Mouse (Mus musculus) liver, embryonic 13.5 days (tissue): ENCODE data around the gene Dmwd. TPM values are rescaled to one million over a fixed set of nuclear protein-coding genes. Genes with fewer than 3 reads are reported as not detected.
A peak's percentile ranks its signal among the peaks of the same experiment; 100 is the strongest.

ENCODE experiments used
- ATAC-seq: fragments of 200-750 bp; cut with Nextera tagmentation; 2 replicates; pipeline ENCODE4 v1.8.0; 2017; ENCODE audit warnings: low read depth, mild to moderate bottlenecking, moderate number of reproducible peaks, moderate library complexity
- DNase-seq: peaks from one replicate; pipeline ENCODE4 v3.0.0; 2022
- H3K27ac ChIP-seq: fragments of 300-500 bp; sonication (generic); 2 replicates; pipeline ENCODE4 v1.5.1; 2015; ENCODE audit warnings: moderate library complexity, mild to moderate bottlenecking, inconsistent platforms
- H3K27me3 ChIP-seq: fragments of 300-500 bp; sonication (generic); 2 replicates; pipeline ENCODE4 v1.6.1; 2015; ENCODE audit warnings: mild to moderate bottlenecking, inconsistent platforms
- H3K36me3 ChIP-seq: fragments of 300-500 bp; sonication (generic); 2 replicates; pipeline ENCODE4 v1.6.1; 2015; ENCODE audit warnings: mild to moderate bottlenecking, inconsistent platforms
- H3K4me1 ChIP-seq: fragments of 300-500 bp; sonication (generic); replicated peaks from 2 replicates; pipeline ENCODE4 v1.6.1; 2015; ENCODE audit warnings: inconsistent platforms
- H3K4me2 ChIP-seq: fragments of 300-500 bp; sonication (generic); 2 replicates; pipeline ENCODE4 v1.6.1; 2015; ENCODE audit warnings: inconsistent platforms, mild to moderate bottlenecking, moderate library complexity
- H3K4me3 ChIP-seq: fragments of 300-500 bp; sonication (generic); replicated peaks from 2 replicates; pipeline ENCODE4 v1.5.1; 2015; ENCODE audit warnings: mild to moderate bottlenecking, inconsistent platforms
- H3K9ac ChIP-seq: fragments of 300-500 bp; sonication (generic); 2 replicates; pipeline ENCODE4 v1.6.1; 2015; ENCODE audit warnings: mild to moderate bottlenecking, inconsistent platforms
- H3K9me3 ChIP-seq: fragments of 300-500 bp; sonication (generic); replicated peaks from 2 replicates; pipeline ENCODE4 v1.6.1; 2016; ENCODE audit warnings: inconsistent platforms
- WGBS: fragments of 180-500 bp; shearing (Covaris S2); methylation state at CpG from one replicate; pipeline ENCODE4 v1.1.7; 2015; ENCODE audit not compliant: insufficient replicate concordance; 5-methylcytosine and 5-hydroxymethylcytosine counted together
- polyA plus RNA-seq: library from polyadenylated mRNA; unstranded; fragments of >200 nt; fragmentation: Nextera tagmentation; extraction: Ambion mirVana; gene quantifications from 2 replicates; pipeline ENCODE4 v1.2.1, GENCODE M21; 2015

Dmwd gene
- polyA plus RNA-seq, 1 experiment from 2014 or later: 4.2 TPM

DNA sequence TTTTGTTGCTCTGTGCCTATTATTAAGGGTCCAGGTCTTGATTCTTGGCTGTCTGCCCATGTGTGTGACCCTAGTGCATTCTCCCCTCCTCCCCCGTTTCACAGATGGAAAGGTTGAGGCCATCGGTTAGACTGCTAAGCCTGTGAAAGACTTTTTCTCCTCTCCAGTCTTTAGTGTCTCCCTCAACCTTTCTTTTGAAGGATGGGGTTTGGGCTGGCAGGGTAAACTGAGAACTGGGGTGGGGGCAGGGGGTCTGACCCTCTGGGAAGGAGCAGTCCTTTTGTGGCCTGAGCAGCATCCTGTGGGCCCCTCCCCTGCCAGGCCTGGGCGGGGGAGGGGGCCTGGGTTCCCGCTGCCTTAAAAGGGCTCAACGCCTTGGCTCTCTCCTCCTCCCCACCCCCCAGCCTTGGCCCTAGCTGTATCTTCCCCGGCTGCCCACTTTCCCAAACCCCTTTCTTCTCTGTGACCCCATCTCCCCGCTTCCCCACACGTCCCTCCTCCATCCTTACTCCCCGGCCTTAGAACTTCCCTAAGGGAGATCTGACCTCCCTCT is 9.0 kb downstream of the Dmwd start:
- peak overlapping the region; percentile 61 for H3K27ac ChIP-seq
- H3K4me1 ChIP-seq: peaks cover 74% of the 10 kb centered on the region
- ATAC-seq: no peak
- 15% methylated on average over 9 of the region's 9 CpGs for WGBS
- H3K4me2 ChIP-seq: peak overlapping the region; percentile 66; the same call in 1 of the 2 replicates
- H3K9me3 ChIP-seq: no peaks in the 10 kb centered on the region
- peaks cover 72% of the 10 kb centered on the region for H3K27me3 ChIP-seq
- 0 out of 2 replicates have a peak overlapping the region, but pooled peaks have one; percentile 6 for H3K9ac ChIP-seq
- peaks cover 35% of the 10 kb centered on the region for H3K36me3 ChIP-seq
- peak overlapping the region; percentile 22; the same call in 1 of the 2 replicates for H3K4me3 ChIP-seq
- no peak for DNase-seq

DNA sequence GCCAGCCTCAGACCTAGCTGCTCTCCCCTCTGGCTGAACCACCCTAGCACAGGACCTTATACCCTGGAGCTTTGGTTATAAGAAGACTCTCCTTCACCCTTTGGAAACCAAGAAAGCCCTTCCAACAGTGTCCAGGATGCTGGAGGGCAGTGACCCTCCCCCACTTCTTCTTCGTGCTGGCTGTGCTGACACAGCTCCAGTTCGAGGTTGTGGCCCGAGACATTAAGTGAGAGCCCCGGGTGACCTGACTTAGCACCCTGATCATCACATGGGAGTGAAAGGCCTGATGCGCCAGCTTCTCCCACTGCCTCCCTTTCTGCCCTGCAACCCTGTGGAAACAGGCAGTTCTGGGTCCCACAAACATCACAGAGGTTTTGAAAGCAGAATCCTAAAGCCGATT is 9.5 kb downstream of the Dmwd start:
- 11% methylated on average over 6 of the region's 6 CpGs for WGBS
- no peak for DNase-seq
- H3K4me1 ChIP-seq: peaks cover 70% of the 10 kb centered on the region
- peak overlapping the region; percentile 66 for H3K4me2 ChIP-seq
- H3K27me3 ChIP-seq: peaks cover 72% of the 10 kb centered on the region
- peak overlapping the region; percentile 61 for H3K27ac ChIP-seq
- H3K9me3 ChIP-seq: no peaks in the 10 kb centered on the region
- peak overlapping the region; percentile 26 for H3K4me3 ChIP-seq
- H3K36me3 ChIP-seq: peaks cover 30% of the 10 kb centered on the region
- ATAC-seq: no peak
- 0 out of 2 replicates have a peak overlapping the region, but pooled peaks have one; percentile 6 for H3K9ac ChIP-seq

DNA sequence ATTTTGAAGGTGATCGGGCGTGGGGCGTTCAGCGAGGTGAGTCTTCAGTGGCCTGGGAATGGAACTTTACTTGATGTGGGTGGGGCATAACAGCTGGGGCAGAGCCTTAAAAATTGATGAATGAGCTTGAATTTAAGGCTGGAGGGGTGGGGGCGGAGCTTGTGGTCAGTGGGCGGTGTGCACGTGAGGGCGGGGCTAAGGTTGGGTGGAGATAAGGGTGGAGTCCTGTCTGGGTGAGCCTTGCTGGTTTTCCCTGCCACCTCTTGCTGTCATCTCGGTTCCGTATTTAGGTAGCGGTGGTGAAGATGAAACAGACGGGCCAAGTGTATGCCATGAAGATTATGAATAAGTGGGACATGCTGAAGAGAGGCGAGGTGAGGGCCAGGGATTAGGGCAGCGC is 10.0 kb downstream of the Dmwd start:
- Histone ChIP-seq H3K4me2 (peak overlapping the region; percentile 66), H3K27me3 (peaks cover 72% of the 10 kb centered on the region), H3K4me3 (peak overlapping the region; percentile 36), H3K27ac (no peak overlapping the region), H3K9ac (no peak overlapping the region), H3K9me3 (no peaks in the 10 kb centered on the region), H3K4me1 (peaks cover 70% of the 10 kb centered on the region), H3K36me3 (peaks cover 25% of the 10 kb centered on the region)
- DNase-seq: peak; percentile 76
- 5% methylated on average over 14 of the region's 14 CpGs for WGBS
- ATAC-seq: peak; percentile 74

- H3K4me2 ChIP-seq: peak overlapping the region; percentile 66
- ATAC-seq (no peak), DNase-seq (no peak)
- 51% methylated on average over 18 of the region's 18 CpGs for WGBS
- no peak overlapping the region for H3K27ac ChIP-seq
- H3K27me3 ChIP-seq: peaks cover 78% of the 10 kb centered on the region
- no peak overlapping the region for H3K4me3 ChIP-seq
- H3K9me3 ChIP-seq: no peaks in the 10 kb centered on the region
- H3K4me1 ChIP-seq: peaks cover 69% of the 10 kb centered on the region
- peaks cover 18% of the 10 kb centered on the region for H3K36me3 ChIP-seq
- no peak overlapping the region for H3K9ac ChIP-seq
Observed at GRCm38 (mm10) chr7:19086760-19087159, 10.7 kb downstream of the Dmwd start.

DNA sequence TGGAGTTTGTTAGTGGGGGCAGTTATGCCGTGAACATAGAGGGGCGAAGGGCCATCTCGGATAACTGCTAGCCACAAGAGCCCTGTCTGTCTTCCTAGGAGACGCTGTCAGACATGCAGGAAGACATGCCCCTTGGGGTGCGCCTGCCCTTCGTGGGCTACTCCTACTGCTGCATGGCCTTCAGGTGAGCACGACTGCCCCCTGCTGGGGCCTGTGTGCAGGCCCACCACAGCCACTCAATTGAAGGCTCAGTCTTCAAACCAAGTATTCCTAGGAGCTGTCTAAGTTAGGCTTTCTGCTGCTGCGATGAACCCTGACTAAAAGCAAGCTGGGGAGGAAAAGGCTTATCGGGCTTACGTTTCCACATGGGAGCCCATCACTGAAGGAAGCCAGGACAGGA is 12.8 kb downstream of the Dmwd start:
- Histone ChIP-seq H3K4me3 (no peak overlapping the region), H3K9ac (no peak overlapping the region), H3K9me3 (no peaks in the 10 kb centered on the region), H3K27me3 (peaks cover 79% of the 10 kb centered on the region), H3K27ac (no peak overlapping the region), H3K4me2 (no peak overlapping the region), H3K36me3 (peaks cover 6% of the 10 kb centered on the region; the same call in 1 of the 2 replicates), H3K4me1 (peaks cover 69% of the 10 kb centered on the region)
- DNase-seq: peak; percentile 56
- WGBS: 22% methylated on average over 10 of the region's 10 CpGs
- no peak for ATAC-seq

GRCm38 (mm10) chr7:19091913-19092312 is 15.9 kb downstream of the Dmwd start:
- Histone ChIP-seq H3K9me3 (no peaks in the 10 kb centered on the region), H3K36me3 (peaks cover 6% of the 10 kb centered on the region; the same call in 1 of the 2 replicates), H3K4me3 (peak overlapping the region; percentile 68; the same call in 1 of the 2 replicates), H3K27me3 (peaks cover 85% of the 10 kb centered on the region), H3K27ac (no peak overlapping the region), H3K9ac (0 out of 2 replicates have a peak overlapping the region, but pooled peaks have one; percentile 46), H3K4me1 (peaks cover 69% of the 10 kb centered on the region), H3K4me2 (peak overlapping the region; percentile 97)
- ATAC-seq (no peak), DNase-seq (no peak)
- WGBS: 23% methylated on average over 14 of the region's 17 CpGs

- Histone ChIP-seq H3K27me3 (peaks cover 85% of the 10 kb centered on the region), H3K4me3 (peak overlapping the region; percentile 68), H3K9me3 (no peaks in the 10 kb centered on the region), H3K4me2 (peak overlapping the region; percentile 97), H3K36me3 (peaks cover 6% of the 10 kb centered on the region; the same call in 1 of the 2 replicates), H3K27ac (no peak overlapping the region), H3K4me1 (peaks cover 70% of the 10 kb centered on the region), H3K9ac (peak overlapping the region; percentile 55)
- peak; percentile 47 for ATAC-seq
- whole genome bisulfite sequencing: 9% methylated on average over 38 of the region's 38 CpGs
- DNase-seq: no peak
Observed at GRCm38 (mm10) chr7:19092381-19093173, 16.6 kb downstream of the Dmwd start.

DNA sequence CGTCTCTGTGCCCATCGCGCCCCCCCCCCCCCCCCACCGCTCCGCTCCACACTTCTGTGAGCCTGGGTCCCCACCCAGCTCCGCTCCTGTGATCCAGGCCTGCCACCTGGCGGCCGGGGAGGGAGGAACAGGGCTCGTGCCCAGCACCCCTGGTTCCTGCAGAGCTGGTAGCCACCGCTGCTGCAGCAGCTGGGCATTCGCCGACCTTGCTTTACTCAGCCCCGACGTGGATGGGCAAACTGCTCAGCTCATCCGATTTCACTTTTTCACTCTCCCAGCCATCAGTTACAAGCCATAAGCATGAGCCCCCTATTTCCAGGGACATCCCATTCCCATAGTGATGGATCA is 17.1 kb downstream of the Dmwd start:
- peak overlapping the region; percentile 68 for H3K4me3 ChIP-seq
- H3K9me3 ChIP-seq: no peaks in the 10 kb centered on the region
- peak; percentile 75 for DNase-seq
- WGBS: under 1% methylated on average over 12 of the region's 15 CpGs
- H3K4me2 ChIP-seq: peak overlapping the region; percentile 97
- H3K36me3 ChIP-seq: peaks cover 3% of the 10 kb centered on the region; the same call in 1 of the 2 replicates
- H3K27me3 ChIP-seq: peaks cover 88% of the 10 kb centered on the region
- peak; percentile 60 for ATAC-seq
- H3K27ac ChIP-seq: peak overlapping the region; percentile 68
- peaks cover 65% of the 10 kb centered on the region for H3K4me1 ChIP-seq
- peak overlapping the region; percentile 75 for H3K9ac ChIP-seq

DNA sequence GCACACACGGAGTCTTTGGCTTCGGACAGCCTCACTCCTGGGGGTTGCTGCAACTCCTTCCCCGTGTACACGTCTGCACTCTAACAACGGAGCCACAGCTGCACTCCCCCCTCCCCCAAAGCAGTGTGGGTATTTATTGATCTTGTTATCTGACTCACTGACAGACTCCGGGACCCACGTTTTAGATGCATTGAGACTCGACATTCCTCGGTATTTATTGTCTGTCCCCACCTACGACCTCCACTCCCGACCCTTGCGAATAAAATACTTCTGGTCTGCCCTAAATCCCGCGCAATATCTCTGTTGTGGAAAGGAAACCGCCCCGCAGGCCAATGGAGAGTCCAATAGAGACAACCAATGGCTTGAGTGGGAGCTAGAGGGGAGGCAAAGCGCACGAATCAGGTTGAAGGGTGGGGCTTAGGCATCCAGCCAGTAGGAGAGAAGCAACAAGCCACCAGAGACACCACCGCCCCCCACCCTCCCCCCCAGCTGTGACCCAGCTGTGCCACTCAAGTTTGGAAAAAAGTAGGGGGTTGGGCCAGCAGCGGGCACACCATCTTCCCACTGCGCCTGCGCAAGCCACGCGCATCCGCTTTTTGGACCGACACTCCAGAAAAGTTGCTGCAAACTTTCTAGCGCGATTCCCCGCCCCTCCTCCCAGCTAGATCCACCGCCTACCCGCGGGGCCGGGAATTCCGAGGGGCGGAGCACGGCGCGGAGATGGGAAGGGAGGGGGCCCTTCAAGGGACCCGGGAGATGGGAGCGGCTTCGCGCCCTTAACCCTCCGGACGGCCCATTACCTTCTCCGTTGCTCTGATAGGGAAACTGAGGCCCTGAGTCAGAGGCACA is 17.7 kb downstream of the Dmwd start:
- Histone ChIP-seq H3K27ac (peak overlapping the region; percentile 82), H3K27me3 (peaks cover 91% of the 10 kb centered on the region), H3K9ac (peak overlapping the region; percentile 75), H3K36me3 (no peaks in the 10 kb centered on the region), H3K4me1 (peaks cover 59% of the 10 kb centered on the region), H3K4me2 (peak overlapping the region; percentile 97), H3K4me3 (peak overlapping the region; percentile 68), H3K9me3 (no peaks in the 10 kb centered on the region)
- DNase-seq (peak; percentile 79), ATAC-seq (peak; percentile 82)
- under 1% methylated on average over 45 of the region's 45 CpGs for WGBS

GRCm38 (mm10) chr7:19094471-19094825 is 18.4 kb downstream of the Dmwd start, which contains the start of gene Six5:
TSS of gene Six5 (plus strand) at chr7:19094594.
- peaks cover 59% of the 10 kb centered on the region for H3K4me1 ChIP-seq
- peaks cover 93% of the 10 kb centered on the region for H3K27me3 ChIP-seq
- peak within 1 kb of the TSS; percentile 97 for H3K4me2 ChIP-seq
- H3K36me3 ChIP-seq: no peaks in the 10 kb centered on the region
- peak within 1 kb of the TSS; percentile 68 for H3K4me3 ChIP-seq
- peak within 1 kb of the TSS; percentile 82 for H3K27ac ChIP-seq
- no peaks in the 10 kb centered on the region for H3K9me3 ChIP-seq
- DNase-seq (no peak), ATAC-seq (no peak)
- peak within 1 kb of the TSS; percentile 75 for H3K9ac ChIP-seq
- under 1% methylated on average over 17 of the region's 36 CpGs for WGBS
